Mouse (Mus musculus): Measurements from ENCODE around the gene Slc26a10. TPM values are rescaled to one million over a fixed set of nuclear protein-coding genes. Genes with fewer than 3 reads are reported as not detected.

Gene Slc26a10
- total and polyA plus RNA-seq, 3 experiments: 0.94 to 8.4 (median 0.98) TPM

GRCm38 (mm10) chr10:127176756-127177155 is 3.7 kb downstream of the Slc26a10 start:
- Histone ChIP-seq H3K27me3 (ENCODE audit: insufficient read depth, low read length) (peaks cover 11% of the 10 kb centered on the region; the same call in 1 of the 2 replicates), H3K36me3 (replicated peaks) (peaks cover 38% of the 10 kb centered on the region), H3K4me3 (ENCODE audit: low read depth, low read length) (peak overlapping the region; percentile 61; the same call in 1 of the 2 replicates), H3K9me3 (replicated peaks) (peaks cover 7% of the 10 kb centered on the region), H3K4me1 (ENCODE audit: insufficient read depth, low read depth, low read length) (peaks cover 92% of the 10 kb centered on the region)
- ATAC-seq (ENCODE audit: extremely low read depth, insufficient number of reproducible peaks, low FRiP score, poor library complexity, severe bottlenecking) (no peak), DNase-seq (ENCODE audit: low spot score) (no peak)
- TF ChIP-seq POLR2AphosphoS5 (IDR thresholded peaks at IDR 0.05; ENCODE audit: insufficient replicate concordance, low read depth, low read length) (no peak), TAL1 (conservative IDR thresholded peaks at IDR 0.05; ENCODE audit: low read depth, low read length) (no peak), GATA1 (IDR thresholded peaks at IDR 0.05; ENCODE audit: borderline replicate concordance, low read length) (no peak), GATA2 (IDR thresholded peaks at IDR 0.05; ENCODE audit: borderline replicate concordance, low read depth, low read length) (no peak), CTCF (IDR thresholded peaks at IDR 0.05; ENCODE audit: low read depth, low read length) (no peak)

- Histone ChIP-seq H3K4me1 (ENCODE audit: insufficient read depth, low read depth, low read length) (peaks cover 93% of the 10 kb centered on the region), H3K4me3 (ENCODE audit: low read depth, low read length) (peak overlapping the region; percentile 61; the same call in 1 of the 2 replicates), H3K9me3 (replicated peaks) (peaks cover 7% of the 10 kb centered on the region), H3K36me3 (replicated peaks) (peaks cover 39% of the 10 kb centered on the region), H3K27me3 (ENCODE audit: insufficient read depth, low read length) (peaks cover 11% of the 10 kb centered on the region; the same call in 1 of the 2 replicates)
- TF ChIP-seq GATA2 (IDR thresholded peaks at IDR 0.05; ENCODE audit: borderline replicate concordance, low read depth, low read length): no peak
- 0 out of 2 replicates have a peak, but pooled peaks have one; percentile 11 for TF ChIP-seq CTCF (IDR thresholded peaks at IDR 0.05; ENCODE audit: low read depth, low read length)
- no peak for DNase-seq (ENCODE audit: low spot score)
- no peak for ATAC-seq (ENCODE audit: extremely low read depth, insufficient number of reproducible peaks, low FRiP score, poor library complexity, severe bottlenecking)
Measured at GRCm38 (mm10) chr10:127176228-127176627, 4.2 kb downstream of the Slc26a10 start.

GRCm38 (mm10) chr10:127174170-127174569 is 6.3 kb downstream of the Slc26a10 start:
- ATAC-seq (ENCODE audit: extremely low read depth, insufficient number of reproducible peaks, low FRiP score, poor library complexity, severe bottlenecking): no peak
- DNase-seq (ENCODE audit: low spot score): no peak
- peaks cover 11% of the 10 kb centered on the region; the same call in 1 of the 2 replicates for H3K27me3 ChIP-seq (ENCODE audit: insufficient read depth, low read length)

GRCm38 (mm10) chr10:127173148-127174065 is 7.0 kb downstream of the Slc26a10 start:
- H3K9me3 ChIP-seq (replicated peaks): peaks cover 2% of the 10 kb centered on the region
- DNase-seq (ENCODE audit: low spot score) (no peak), ATAC-seq (ENCODE audit: extremely low read depth, insufficient number of reproducible peaks, low FRiP score, poor library complexity, severe bottlenecking) (no peak)
- H3K4me1 ChIP-seq (ENCODE audit: insufficient read depth, low read depth, low read length): peaks cover 93% of the 10 kb centered on the region
- no peak for TF ChIP-seq GATA2 (IDR thresholded peaks at IDR 0.05; ENCODE audit: borderline replicate concordance, low read depth, low read length)
- no peak for TF ChIP-seq POLR2AphosphoS5 (IDR thresholded peaks at IDR 0.05; ENCODE audit: insufficient replicate concordance, low read depth, low read length)
- no peak for TF ChIP-seq GATA1 (IDR thresholded peaks at IDR 0.05; ENCODE audit: borderline replicate concordance, low read length)
- H3K27me3 ChIP-seq (ENCODE audit: insufficient read depth, low read length): peaks cover 6% of the 10 kb centered on the region; the same call in 1 of the 2 replicates
- peaks cover 66% of the 10 kb centered on the region for H3K36me3 ChIP-seq (replicated peaks)
- no peak overlapping the region for H3K4me3 ChIP-seq (ENCODE audit: low read depth, low read length)

More at GRCm38 (mm10) chr10:127174170-127174569, 6.3 kb downstream of the Slc26a10 start:
- Histone ChIP-seq H3K9me3 (replicated peaks) (peaks cover 7% of the 10 kb centered on the region), H3K4me3 (ENCODE audit: low read depth, low read length) (no peak overlapping the region), H3K36me3 (replicated peaks) (peaks cover 58% of the 10 kb centered on the region), H3K4me1 (ENCODE audit: insufficient read depth, low read depth, low read length) (peaks cover 93% of the 10 kb centered on the region)
- TF ChIP-seq CTCF (IDR thresholded peaks at IDR 0.05; ENCODE audit: low read depth, low read length): no peak
- no peak for TF ChIP-seq TAL1 (conservative IDR thresholded peaks at IDR 0.05; ENCODE audit: low read depth, low read length)
- TF ChIP-seq GATA1 (IDR thresholded peaks at IDR 0.05; ENCODE audit: borderline replicate concordance, low read length): no peak
- TF ChIP-seq GATA2 (IDR thresholded peaks at IDR 0.05; ENCODE audit: borderline replicate concordance, low read depth, low read length): no peak
- peak; percentile 86; the same call in 1 of the 2 replicates for TF ChIP-seq POLR2AphosphoS5 (IDR thresholded peaks at IDR 0.05; ENCODE audit: insufficient replicate concordance, low read depth, low read length)

- H3K36me3 ChIP-seq (replicated peaks): peaks cover 81% of the 10 kb centered on the region
- no peak for ATAC-seq (ENCODE audit: extremely low read depth, insufficient number of reproducible peaks, low FRiP score, poor library complexity, severe bottlenecking)
- no peak for TF ChIP-seq GATA1 (IDR thresholded peaks at IDR 0.05; ENCODE audit: borderline replicate concordance, low read length)
- TF ChIP-seq CTCF (IDR thresholded peaks at IDR 0.05; ENCODE audit: low read depth, low read length): no peak
- TF ChIP-seq TAL1 (conservative IDR thresholded peaks at IDR 0.05; ENCODE audit: low read depth, low read length): no peak
- TF ChIP-seq POLR2AphosphoS5 (IDR thresholded peaks at IDR 0.05; ENCODE audit: insufficient replicate concordance, low read depth, low read length): no peak
- no peak for TF ChIP-seq GATA2 (IDR thresholded peaks at IDR 0.05; ENCODE audit: borderline replicate concordance, low read depth, low read length)
Measured at GRCm38 (mm10) chr10:127171631-127172200, 8.7 kb downstream of the Slc26a10 start.

GRCm38 (mm10) chr10:127170837-127171272 is 9.6 kb downstream of the Slc26a10 start:
- DNase-seq (ENCODE audit: low spot score) (peak; percentile 66), ATAC-seq (ENCODE audit: extremely low read depth, insufficient number of reproducible peaks, low FRiP score, poor library complexity, severe bottlenecking) (no peak)
- Histone ChIP-seq H3K27me3 (ENCODE audit: insufficient read depth, low read length) (no peaks in the 10 kb centered on the region), H3K4me3 (ENCODE audit: low read depth, low read length) (peak overlapping the region; percentile 68), H3K4me1 (ENCODE audit: insufficient read depth, low read depth, low read length) (peaks cover 87% of the 10 kb centered on the region), H3K36me3 (replicated peaks) (peaks cover 86% of the 10 kb centered on the region), H3K9me3 (replicated peaks) (no peaks in the 10 kb centered on the region)
- TF ChIP-seq GATA2 (IDR thresholded peaks at IDR 0.05; ENCODE audit: borderline replicate concordance, low read depth, low read length): no peak
- no peak for TF ChIP-seq TAL1 (conservative IDR thresholded peaks at IDR 0.05; ENCODE audit: low read depth, low read length)
- TF ChIP-seq POLR2AphosphoS5 (IDR thresholded peaks at IDR 0.05; ENCODE audit: insufficient replicate concordance, low read depth, low read length): no peak
- peak; percentile 94 for TF ChIP-seq CTCF (IDR thresholded peaks at IDR 0.05; ENCODE audit: low read depth, low read length)

More at GRCm38 (mm10) chr10:127171631-127172200, 8.7 kb downstream of the Slc26a10 start:
- peaks cover 90% of the 10 kb centered on the region for H3K4me1 ChIP-seq (ENCODE audit: insufficient read depth, low read depth, low read length)
- DNase-seq (ENCODE audit: low spot score): no peak
- H3K4me3 ChIP-seq (ENCODE audit: low read depth, low read length): peak overlapping the region; percentile 68; the same call in 1 of the 2 replicates
- H3K27me3 ChIP-seq (ENCODE audit: insufficient read depth, low read length): no peaks in the 10 kb centered on the region
- no peaks in the 10 kb centered on the region for H3K9me3 ChIP-seq (replicated peaks)

All from G1E (cell line).